Mouse (Mus musculus): ENCODE data around the gene Snx18. TPM values are rescaled to one million over a fixed set of nuclear protein-coding genes. Genes with fewer than 3 reads are reported as not detected.

The Snx18 gene
- total RNA-seq, 2 experiments from 2014 or later: 19.3 to 19.8 TPM

DNA sequence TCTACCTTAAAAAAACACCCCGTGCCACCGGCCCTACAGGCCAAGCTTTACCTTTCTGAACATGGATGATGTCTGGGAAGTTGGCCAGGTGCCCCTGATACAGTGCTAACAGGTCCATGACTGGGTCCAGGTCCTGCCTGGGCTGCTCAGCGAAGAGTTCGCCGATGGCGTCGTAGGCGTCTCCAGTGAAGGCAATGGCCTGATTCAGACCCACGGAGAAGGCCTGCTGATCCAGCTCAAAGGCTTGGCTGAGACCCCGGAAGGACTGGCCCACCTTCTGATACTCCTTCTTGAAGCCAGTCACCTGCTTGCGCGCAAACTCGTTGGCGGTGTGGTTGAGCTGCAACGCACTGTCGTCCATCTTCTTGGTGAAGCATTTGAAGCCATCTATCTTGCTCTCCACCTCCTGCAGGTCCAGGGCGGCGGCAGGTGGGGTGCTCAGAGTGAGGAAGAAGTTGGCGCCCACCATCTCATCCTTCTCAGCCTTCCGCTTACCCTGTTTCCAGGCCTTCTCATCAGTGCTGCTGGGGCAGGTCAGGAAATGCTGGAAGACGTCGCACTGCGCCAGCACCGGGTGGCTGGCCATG, 1.5 kb downstream of the Snx18 start:
- DNase-seq: peak; percentile 40
- intact Hi-C loops (cut with DNase I): loop anchor here (5.0 to 10.0 kb wide), 2 partner anchors 202 to 345 kb away; no protein-coding TSS in a partner anchor

DNA sequence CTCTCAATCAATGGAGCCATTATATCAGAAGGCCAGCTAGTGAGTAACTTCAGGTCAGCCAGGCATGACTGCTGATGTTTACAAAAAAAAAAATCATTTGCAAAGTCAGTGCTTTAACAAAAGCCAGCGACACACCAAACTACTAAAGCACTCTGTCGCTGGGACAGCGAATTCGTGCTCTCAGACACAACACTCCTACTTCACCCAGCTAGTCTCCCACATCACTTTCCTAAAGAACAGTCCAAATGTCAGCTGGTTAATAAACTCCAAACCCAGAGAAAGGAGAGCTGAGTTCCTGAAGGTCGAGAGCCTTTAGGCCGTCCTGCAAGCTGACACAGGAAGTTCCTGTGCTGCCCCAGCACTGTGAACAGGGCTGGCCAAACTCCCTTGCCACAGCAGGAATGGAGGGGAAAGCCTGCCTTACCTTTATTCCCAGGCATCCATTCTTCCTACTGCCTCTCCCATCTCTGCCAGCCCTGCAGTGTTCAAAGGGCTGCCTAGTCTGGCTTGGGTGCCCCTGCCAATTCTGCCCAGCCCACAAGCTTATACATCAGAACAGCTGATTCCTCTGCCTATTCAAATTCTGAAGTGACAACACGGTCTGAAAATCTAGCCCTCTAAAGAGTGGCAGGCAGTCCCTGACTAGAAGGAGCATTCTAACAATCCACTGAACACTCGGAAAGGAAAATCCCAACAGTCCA, 2.2 kb downstream of the Snx18 start:
- DNase-seq: no peak
- intact Hi-C loops (cut with DNase I): loop anchor here (5.0 to 10.0 kb wide), 2 partner anchors 201 to 344 kb away; no protein-coding TSS in a partner anchor

- intact Hi-C loops (cut with DNase I): loop anchor here (5.0 to 10.0 kb wide), 2 partner anchors 201 to 343 kb away; no protein-coding TSS in a partner anchor
- DNase-seq: no peak
These were observed 2.8 kb downstream of the Snx18 start for GRCm38 (mm10) chr13:113615546-113615941.

DNA sequence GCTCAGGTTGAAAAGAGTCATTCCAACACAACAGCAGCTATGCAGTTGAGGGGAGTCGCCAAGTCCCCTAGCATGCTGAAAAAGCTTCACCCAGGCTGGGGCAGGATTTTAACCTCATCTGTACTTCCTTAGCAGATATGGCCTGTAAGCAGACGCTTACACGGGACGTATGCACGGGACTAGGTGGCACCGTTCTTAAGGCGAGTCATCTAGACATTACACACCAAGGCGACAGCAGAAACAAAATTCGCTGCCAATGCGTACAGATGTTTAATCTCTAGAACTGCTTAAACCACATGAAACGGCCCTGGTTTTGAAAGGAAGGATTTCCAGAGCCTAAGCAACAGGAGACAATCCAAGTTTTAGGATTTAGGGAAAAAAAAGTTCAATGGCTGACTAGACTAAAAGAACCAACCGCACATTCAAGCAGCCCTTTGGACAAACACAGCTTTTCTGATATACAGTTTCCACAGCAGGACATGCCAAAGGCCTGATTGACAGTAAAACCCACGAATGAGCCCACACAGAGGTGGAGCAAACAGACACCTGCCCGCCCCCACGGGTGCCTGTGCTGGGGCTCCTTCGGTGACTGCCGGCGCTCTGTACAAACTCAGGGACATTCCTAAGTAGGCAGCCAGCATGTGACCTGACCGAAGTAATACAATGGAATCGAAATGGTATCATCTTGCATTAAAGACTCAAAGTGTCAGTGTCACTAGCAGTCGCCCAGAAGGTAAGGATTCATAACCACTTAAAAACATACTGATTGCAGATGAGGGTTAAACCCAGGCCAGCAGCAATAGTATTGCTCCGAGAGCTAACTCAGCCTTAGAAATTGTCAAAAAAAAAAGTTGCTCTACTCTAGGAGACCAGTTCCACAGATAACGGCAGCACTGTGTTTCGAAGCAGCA, 3.5 kb downstream of the Snx18 start:
- DNase-seq: peak; percentile 79
- intact Hi-C loops (cut with DNase I): loop anchor here (5.0 to 10.0 kb wide), 2 partner anchors 200 to 343 kb away; no protein-coding TSS in a partner anchor

DNA sequence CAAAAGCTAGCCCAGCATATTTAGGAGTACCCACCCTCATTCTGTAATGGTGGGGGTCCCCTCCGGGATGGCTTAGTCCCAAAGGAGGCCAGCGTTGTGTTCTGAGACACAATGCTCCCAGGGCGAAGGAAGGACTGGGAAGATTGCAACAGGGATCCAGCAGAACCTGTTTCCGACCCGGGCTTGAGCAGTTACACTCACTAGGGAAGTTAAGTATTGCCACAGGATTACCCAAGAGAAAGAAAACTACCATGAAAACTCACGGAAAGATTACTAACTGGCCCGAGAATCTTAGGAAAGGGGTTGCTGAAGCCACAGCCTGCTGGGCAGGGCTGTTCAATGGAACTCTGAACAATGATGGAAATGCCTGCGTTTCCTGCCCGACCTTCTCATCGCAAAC, 4.5 kb downstream of the Snx18 start:
- no peak for DNase-seq
- intact Hi-C loops (cut with DNase I): loop anchor here (10.0 kb wide), 1 partner anchor 199 kb away; no protein-coding TSS in a partner anchor

DNA sequence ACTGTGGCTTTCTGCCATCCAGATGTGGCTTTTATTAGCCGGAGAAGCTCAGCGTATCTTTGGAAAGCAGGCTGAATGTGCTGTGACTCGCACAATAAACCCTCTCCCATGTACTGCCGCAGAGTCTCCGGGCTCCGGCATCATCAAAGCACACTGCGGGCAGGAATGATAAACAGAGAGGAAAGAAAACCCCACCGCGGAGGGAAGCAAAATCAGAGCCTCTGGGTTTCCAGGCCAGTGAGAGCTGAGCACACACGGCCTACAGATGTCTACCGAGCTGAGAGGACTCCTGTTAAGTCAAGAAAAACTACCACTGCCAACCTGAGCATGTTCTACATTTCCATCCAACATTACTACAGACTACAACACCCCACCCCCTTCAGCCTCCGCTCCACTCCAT, 5.0 kb downstream of the Snx18 start:
- intact Hi-C loops (cut with DNase I): loop anchor here (10.0 kb wide), 1 partner anchor 199 kb away; no protein-coding TSS in a partner anchor

DNA sequence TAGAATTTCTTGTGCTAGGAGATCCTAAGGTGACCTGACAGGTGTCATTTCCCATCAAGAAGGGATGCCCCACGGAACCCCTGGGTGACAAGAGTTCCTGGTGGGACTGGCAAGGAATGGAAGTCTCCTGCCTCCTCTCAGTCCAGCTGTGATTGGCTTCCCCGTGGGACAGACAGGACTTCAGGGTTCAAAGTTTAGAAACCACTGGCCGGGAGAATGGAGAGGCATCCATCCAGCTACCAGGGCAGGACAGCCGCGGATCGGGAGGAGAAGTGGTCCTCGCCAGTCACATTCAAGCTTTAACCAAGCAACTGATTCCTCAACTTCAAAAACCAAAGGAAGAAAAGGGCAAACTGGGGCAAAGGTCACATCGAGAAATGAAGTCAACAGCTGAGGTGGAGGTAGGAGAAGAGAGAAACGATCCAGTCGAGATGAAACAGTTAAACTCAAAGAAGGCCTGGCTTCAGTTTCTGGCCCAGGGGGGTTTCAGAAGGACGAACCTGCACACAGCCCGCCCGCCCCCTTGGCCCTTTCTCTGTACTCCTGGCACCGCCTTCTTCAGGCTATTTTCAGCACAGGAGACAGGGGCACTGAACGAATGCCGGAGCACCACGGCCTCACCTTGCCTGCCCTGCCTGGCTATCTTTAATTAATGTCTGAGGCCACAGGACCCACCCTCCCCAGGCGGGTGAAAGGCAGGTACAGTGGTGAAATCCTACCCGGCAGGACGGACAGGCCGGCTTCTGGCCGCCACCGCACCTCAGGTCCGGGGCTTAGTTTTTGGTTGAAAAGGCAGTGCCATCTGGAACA, 6.0 kb downstream of the Snx18 start:
- intact Hi-C loops (cut with DNase I): loop anchor here (10.0 kb wide), 1 partner anchor 198 kb away; no protein-coding TSS in a partner anchor
- DNase-seq: no peak

More for the DNA sequence above, 5.0 kb downstream of the Snx18 start:
- no peak for DNase-seq

GRCm38 (mm10) chr13:113610732-113611500, 7.4 kb downstream of the Snx18 start:
- DNase-seq: no peak
- intact Hi-C loops (cut with DNase I): loop anchor here (10.0 kb wide), 1 partner anchor 196 kb away; no protein-coding TSS in a partner anchor

- intact Hi-C loops (cut with DNase I): no loop called here
- no peak for DNase-seq
These were observed 8.9 kb downstream of the Snx18 start for GRCm38 (mm10) chr13:113609429-113609828.

DNA sequence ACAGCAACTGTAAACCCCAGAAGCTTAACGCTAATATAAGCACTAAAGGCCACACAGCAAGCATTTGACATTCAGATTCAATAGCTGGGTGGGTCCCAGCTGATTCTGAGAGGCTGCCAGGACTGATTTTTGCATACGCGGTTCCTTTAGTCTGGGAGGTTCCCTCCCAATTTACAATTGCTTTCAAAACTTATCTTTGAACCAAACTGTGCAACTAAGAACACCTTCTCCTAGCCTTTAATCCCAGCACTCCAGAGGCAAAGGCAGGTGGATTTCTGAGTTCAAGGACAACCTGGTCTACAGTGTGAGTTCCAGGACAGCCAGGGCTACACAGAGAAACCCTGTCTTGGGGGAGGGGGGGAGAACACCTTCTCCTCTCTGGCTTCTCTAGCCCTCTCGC, 10.5 kb downstream of the Snx18 start:
- no peak for DNase-seq

DNA sequence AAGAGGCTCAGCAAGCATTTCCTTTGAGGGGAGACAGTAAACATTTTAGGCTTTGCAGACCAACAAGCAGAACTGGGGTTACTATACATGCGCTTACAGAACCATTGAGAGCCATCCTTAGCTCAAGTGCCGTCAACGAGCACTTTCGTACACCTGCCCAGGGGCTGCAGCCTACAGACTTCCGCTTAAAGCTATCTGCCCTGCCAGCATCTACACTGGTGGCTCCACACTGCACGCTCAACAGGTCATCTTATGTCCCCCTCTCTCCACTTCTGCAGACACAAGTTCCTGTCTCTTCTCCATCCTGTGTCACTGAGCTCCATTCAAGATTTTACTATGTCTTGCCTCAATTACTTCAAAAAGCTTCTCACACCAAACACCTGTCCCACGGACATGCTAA, 11.0 kb downstream of the Snx18 start:
- intact Hi-C loops (cut with DNase I): no loop called here
- no peak for DNase-seq

More for the DNA sequence above, 10.5 kb downstream of the Snx18 start:
- intact Hi-C loops (cut with DNase I): no loop called here

DNA sequence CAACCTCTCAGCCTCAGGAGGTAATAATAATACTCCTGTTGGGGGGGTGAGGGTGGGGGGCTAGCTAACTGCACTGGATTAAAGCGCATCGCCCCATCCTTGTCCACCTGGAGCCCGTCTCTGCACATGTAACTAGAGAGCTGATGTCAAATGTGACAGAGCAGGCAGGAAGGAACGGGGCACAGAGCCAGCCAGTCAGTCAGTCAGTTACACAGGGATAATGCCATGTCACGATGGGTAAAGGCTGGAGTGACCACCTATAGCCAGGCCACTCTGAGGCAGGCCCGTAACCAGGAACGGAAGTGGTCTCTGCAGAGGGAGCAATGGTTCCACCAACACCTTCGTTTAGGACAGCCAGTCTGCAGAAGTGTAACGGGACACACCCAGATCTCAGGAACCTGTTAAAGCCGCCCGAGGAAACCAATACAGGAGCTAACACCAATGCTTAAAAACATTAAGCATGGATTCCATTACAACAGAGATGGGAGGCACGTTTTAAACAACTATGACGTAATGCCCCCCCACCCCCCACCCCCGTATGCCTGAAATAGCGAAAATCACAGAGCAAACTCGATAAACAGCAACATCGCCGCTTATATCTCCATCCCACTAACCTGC, 11.5 kb downstream of the Snx18 start:
- DNase-seq: no peak
- intact Hi-C loops (cut with DNase I): no loop called here

- DNase-seq: no peak
- intact Hi-C loops (cut with DNase I): no loop called here
These were observed 12.2 kb downstream of the Snx18 start for GRCm38 (mm10) chr13:113606131-113606530.

GRCm38 (mm10) chr13:113605693-113606092, 12.7 kb downstream of the Snx18 start:
- no peak for DNase-seq
- intact Hi-C loops (cut with DNase I): no loop called here

- DNase-seq: no peak
- intact Hi-C loops (cut with DNase I): no loop called here
These were observed 14.0 kb downstream of the Snx18 start for GRCm38 (mm10) chr13:113604321-113604720.

DNA sequence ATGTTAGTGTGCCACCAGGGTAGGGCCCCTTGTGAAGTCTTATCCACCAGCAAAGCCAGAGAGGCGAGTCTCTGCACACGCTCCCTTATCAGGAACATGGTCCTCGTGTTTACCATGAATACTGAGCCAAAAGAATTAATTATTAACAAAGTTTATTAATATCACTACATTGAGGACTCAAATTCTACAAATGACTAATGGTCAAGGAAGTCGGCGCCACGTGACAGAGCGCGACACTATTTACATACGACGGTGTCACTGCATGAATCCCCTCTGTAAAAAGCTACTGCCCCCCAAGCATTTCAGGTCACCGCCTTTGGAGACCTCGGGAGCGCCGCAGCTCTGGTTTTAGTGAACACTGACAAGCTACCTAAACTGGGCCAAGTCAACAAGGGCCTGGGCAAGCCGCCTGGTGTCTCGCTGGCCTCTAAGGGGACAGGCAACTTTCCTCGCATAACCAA, 15.5 kb downstream of the Snx18 start:
- intact Hi-C loops (cut with DNase I): no loop called here
- no peak for DNase-seq

DNA sequence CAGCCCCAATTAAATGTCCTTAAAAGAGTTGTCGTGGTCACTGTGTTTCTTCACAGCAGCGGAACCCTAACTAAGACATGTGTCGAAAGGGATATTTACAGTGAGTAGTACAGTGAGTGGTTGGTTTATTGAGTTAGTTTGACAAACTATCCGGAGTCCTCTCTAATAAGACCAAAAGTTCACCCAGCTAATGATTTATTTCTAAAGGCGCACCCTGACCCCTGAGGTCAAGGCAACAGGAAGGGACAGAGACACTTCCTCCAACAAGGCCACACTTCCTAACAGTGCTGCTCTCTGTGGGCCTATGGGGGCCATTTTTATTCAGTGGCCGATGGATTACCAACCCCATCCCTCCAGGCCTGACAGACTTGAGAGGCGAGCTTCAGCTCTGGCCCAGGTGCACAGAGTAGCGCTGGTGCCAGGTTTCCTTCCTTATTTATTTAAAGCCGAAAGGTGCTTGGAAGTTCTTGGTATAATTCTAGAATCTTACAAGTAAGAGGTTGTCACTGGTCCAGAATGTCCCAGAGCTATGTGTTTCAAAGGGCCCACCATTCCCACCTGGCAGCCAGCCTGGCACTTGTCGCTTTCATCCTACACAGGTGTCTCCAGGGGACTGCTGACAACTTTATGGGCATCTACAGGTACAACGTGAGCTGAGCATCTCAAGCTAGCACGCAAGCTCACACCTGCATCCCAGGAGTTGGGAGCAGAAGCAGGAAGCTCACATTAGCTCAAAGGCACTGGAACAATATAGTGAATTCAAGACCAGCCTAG, 16.3 kb downstream of the Snx18 start:
- intact Hi-C loops (cut with DNase I): no loop called here
- no peak for DNase-seq
